Mouse (Mus musculus): ENCODE measurements at regions not wholly inside any gene's neighbourhood (a gene's known extent, or its start where the extent isn't known, plus 50 kb on each side); places are given as distances from the start of the nearest gene placed in this dataset.

DNA sequence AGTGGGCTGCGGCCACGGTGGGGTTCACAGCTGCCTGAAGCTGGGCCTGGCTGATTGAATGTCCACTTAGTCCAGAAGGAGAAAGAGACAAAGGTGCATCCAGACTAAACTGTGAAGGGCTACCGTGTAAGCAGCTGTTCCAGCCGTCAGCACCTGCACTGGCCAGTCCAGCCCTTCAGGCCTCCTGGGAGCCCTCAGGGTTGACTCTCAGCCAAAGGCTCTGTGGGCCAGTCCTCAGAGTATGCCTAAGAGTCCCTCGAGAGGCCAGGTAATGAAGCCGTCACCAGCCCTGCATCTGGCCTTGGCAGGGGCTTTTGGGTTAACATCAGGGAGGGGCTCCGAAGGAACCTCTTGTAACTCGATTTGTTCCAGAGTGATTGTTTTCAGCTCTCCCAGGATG, 187.4 kb downstream of the Gpd2 start:
- DNase-seq: no peak

- no peak for DNase-seq
Measured at GRCm38 (mm10) chr2:57425439-57425838, 188.0 kb downstream of the Gpd2 start.

DNA sequence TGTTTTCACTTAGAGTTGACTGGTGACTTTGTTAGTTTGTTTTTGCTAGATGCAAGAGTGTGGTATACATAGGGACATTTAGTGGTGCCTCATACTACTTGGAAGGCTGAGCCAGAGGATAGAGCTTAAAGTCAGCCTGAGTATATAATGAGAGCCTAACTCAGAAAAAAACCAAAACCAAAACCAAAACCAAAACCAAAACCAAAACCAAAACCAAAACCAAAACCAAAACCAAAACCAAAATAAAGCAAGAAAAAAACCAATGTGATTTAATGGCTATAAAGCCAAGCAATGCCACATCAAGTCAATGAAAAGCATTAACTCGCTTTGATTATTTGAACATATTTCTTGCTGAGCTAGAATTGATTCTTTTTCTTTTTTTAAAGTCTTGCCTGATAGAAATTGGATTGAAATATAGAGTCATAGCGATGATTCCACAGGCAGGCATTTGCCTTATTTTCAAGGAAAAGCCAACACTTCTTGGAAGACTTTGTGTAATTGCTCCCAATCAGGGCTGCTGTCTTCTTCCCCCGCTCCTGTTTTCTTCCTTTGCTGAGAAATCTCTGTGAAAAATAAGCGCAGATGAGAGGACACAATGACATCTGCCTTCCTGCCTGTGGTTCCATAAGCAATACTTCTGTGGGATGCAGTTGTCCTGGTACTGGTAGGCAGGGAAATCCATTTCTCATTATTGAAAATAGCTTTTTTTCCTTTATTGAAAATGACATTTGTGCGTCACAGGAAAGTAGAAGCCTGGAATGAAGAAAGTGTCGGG, 213.7 kb downstream of the Gpd2 start:
- no peak for DNase-seq

- DNase-seq: no peak
Measured at GRCm38 (mm10) chr2:57453896-57454679, 216.7 kb downstream of the Gpd2 start.

DNA sequence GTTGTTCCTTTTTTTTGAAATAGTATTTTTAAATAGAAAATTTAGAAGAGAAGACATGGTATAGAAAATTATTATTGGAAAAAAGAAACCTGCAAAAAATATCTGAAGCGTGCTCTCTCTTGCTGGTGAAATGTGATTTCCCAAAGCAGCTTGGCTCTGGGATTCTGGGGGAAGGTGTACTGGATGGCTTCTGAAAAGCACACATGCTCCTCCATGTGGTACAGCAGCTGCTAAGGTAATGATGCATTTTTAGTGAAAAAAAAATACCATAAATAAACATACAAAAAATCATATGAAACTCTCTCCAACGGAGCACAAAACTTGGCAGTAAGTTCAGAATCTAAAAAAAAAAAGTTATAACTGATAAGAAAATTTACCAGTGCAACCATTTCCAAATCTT, 222.5 kb downstream of the Gpd2 start:
- DNase-seq: no peak

GRCm38 (mm10) chr2:57473873-57474272, 236.4 kb downstream of the Gpd2 start:
- DNase-seq: no peak

GRCm38 (mm10) chr2:57492116-57492515, 254.7 kb downstream of the Gpd2 start:
- no peak for DNase-seq

DNA sequence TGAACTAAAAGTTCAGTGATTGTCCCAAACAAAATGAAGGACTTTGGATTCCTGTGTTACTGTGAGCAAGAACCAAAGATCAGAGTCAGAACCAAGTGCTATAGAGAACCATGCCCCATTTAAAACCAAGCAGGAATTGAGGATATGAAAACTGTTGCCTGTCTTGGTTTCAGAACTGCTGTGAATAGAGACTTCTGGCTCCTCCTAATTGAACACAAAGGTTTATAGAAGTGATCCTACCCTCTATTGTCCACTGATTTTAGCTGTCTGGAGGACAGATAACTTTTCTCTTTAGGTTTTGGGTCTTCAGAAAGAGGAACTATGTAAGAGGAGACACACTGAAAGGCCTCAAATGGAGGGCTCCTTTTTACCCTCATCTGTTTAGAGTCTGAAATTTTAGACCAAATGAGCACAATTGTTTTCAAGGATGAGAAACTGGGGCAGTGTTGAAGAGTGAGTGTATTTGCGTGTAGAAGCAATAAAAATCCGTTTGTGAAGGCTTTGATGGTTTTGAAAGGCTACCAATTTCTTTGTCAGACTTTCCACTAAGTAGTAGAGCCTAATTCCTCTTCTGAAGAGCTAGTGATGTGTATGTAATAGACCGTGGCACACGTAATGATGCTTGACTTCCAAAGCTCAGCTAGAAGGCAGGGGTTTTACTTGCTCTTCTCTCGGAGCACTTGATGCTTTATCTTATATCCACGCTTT, 255.6 kb downstream of the Gpd2 start:
- DNase-seq: peak; percentile 43

DNA sequence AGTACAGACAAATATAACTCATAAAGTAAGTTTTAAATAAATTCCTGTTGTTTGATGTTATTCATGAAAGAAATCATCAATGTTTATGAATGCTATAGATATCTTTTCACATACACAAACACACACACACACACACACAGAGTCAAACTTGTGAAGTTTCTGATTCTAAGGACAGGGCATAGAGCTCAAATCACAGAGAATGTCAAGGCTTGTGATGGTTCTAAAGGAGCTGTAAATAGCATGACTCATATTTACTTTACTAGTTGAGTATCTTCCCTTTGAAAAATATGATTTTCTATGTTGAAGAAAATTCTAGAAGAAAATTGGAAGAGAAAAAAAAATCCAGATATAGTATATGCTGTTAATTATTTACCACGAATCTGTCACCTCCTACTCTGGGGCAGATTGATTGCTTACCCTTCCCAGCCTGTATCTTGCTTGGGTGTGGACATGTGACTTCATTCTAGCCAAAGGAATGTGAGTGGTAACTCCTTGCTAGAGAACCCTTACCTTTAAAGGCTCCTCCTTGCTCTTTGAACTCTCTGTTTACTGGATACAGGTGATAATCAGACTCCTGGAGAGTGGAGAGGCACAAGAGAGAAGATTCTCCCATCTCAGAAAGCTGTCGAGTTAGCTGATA, 259.0 kb downstream of the Gpd2 start:
- DNase-seq: no peak

- DNase-seq: no peak
Measured at GRCm38 (mm10) chr2:57497933-57498332, 260.5 kb downstream of the Gpd2 start.

GRCm38 (mm10) chr2:57504678-57505077, 267.2 kb downstream of the Gpd2 start:
- no peak for DNase-seq

DNA sequence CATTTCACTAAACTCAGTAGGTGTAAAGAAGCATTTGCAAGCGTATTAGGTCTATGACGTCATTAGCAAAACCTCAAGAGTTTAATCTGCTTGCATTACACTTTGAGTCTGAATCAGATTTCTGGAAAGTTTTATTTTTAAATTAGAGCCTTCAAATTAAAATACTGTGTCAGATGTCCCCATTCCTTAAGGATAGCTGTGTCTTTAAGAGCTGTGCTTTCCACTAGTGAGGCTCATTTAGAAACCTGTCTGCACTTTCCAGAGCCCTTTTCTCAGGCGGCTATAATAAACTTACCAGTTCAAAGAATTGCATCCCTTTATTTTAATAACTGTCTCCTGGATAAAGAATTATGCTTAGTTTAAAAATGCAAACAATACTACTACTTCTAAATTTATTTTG, 285.0 kb downstream of the Gpd2 start:
- DNase-seq: no peak

GRCm38 (mm10) chr2:57522983-57523382, 285.5 kb downstream of the Gpd2 start:
- peak; percentile 91 for DNase-seq

- peak; percentile 60 for DNase-seq
Measured at GRCm38 (mm10) chr2:57527966-57528365, 290.5 kb downstream of the Gpd2 start.

GRCm38 (mm10) chr2:57539842-57540241, 302.4 kb downstream of the Gpd2 start:
- DNase-seq: no peak

DNA sequence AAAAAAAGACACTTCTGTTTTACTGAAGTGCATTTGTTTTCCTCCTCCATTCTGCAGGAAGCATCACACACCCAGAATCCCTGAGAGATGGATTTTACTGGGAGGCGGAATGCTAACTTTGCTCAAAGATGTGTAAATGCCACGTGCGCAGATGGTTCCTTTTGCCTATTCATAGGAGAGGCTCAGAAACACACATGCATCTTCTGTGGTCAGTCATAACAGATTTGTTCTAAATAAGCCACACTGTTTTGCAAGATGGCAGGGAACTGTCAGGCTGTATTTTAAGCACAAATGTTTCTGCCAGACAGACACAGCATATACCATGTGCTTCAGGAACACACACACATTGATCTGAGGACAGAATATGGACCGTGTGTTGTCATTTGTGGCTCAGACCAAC, 327.8 kb downstream of the Gpd2 start:
- no peak for DNase-seq

DNA sequence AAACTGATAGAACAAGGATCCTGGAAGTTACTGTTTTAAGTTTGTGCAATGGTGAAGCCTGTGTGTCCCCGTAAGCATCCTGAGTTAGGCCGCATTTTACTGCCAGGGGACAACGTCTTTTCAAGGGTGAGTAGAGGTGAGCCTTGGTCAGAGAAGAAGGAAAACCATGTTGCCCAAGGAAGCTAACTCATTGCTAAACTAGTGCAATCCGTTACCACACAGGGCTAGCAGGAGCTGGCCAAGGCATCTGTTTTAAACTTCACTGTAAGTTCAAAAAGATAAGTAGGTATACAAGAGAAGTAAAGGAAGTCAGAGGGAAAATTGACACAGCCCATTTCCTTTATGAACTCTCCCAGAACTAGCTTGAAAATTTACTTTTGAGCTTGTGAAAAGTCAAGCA, 328.7 kb downstream of the Gpd2 start:
- no peak for DNase-seq

DNA sequence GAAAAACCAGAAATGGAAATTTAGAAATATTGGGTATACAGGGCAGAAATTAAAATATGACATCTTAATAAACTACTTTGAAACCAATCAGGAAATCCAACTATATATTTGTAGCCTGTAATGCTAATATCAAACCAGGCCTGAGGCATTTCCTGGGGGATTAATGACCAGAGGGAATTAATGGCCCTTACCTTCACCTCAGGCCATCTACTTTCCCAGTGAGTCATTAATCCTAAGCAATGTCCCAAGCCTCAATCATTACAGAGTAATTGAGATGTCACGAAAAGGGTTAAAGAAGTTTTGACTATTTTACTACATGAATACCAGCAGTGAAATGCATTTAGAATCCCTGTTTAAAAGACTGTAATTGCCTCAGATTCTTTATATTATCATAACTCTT, 329.7 kb downstream of the Gpd2 start:
- DNase-seq: no peak

DNA sequence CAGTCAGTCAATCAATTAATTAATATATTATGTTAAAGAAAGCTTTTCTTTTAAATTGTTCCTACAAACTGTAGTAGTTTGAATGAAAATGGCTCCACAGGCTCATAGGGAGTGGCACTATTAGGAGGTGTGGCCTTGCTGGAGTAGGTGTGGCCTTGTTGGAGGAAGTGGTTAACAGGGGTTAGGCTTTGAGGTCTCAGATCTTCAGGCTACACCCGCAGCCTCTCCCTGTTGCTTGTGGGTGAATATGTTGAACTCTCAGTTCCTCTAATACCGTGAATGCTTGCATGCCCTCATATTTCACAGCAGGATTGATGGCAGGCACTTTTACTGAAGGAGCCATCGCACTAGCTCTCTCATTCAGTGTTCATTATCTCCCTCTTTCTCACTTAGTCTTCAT, 349.6 kb downstream of the Gpd2 start:
- no peak for DNase-seq

- no peak for DNase-seq
Measured at GRCm38 (mm10) chr2:57593558-57593957, 356.1 kb downstream of the Gpd2 start.

- peak; percentile 80 for DNase-seq
Measured at GRCm38 (mm10) chr2:57597694-57598358, 360.4 kb downstream of the Gpd2 start.

- DNase-seq: no peak
Measured at GRCm38 (mm10) chr2:57611599-57611998, 374.2 kb downstream of the Gpd2 start.

DNA sequence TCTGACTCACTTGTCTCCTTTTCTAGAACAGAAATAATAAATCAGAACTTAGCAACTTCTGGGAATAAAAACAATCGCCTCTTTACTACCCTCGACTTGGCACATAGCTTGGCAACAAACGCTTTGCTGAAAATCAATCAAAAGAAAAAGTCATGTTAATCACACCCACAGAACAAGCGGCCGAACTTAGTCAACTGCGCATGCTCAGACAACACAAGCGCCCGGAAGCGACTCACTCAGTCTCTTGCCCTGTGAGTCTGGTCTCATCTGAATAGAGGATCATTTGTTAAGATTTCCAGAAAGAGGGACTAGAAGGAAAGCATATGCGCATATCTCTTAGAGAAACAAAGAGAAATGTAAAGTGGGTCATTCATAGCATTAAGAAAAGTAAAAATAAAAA, 375.8 kb downstream of the Gpd2 start:
- DNase-seq: peak; percentile 69
